Mouse (Mus musculus) CD8-positive naive resting alpha-beta T cell, adult 2 months (primary cell): ENCODE measurements around the gene Kcnc1.

Experiments used
- DNase-seq, 2 experiments: peaks; one replicate each; pipeline ENCODE4 v3.0.0; 2022; ENCODE audit warnings: low read depth in 2 of 2, low spot score in 2 of 2

Gene Kcnc1

GRCm38 (mm10) chr7:46466422-46466981, 70.2 kb downstream of the Kcnc1 start:
- DNase-seq: no peak

GRCm38 (mm10) chr7:46469542-46469941, 73.2 kb downstream of the Kcnc1 start:
- no peak for DNase-seq

- DNase-seq: no peak
Observed at GRCm38 (mm10) chr7:46471054-46471737, 74.9 kb downstream of the Kcnc1 start.

- DNase-seq: no peak
Observed at GRCm38 (mm10) chr7:46473141-46473540, 76.8 kb downstream of the Kcnc1 start.

- no peak for DNase-seq
Observed at GRCm38 (mm10) chr7:46475464-46475863, 79.2 kb downstream of the Kcnc1 start.

- no peak for DNase-seq
Observed at GRCm38 (mm10) chr7:46477456-46477855, 81.2 kb downstream of the Kcnc1 start.

- DNase-seq: no peak
Observed at GRCm38 (mm10) chr7:46479793-46480192, 83.5 kb downstream of the Kcnc1 start.

GRCm38 (mm10) chr7:46482099-46482531, 85.8 kb downstream of the Kcnc1 start:
- no peak for DNase-seq

- no peak for DNase-seq
Observed at GRCm38 (mm10) chr7:46483050-46483449, 86.8 kb downstream of the Kcnc1 start.

GRCm38 (mm10) chr7:46484223-46484622, 87.9 kb downstream of the Kcnc1 start:
- no peak for DNase-seq

GRCm38 (mm10) chr7:46486761-46487160, 90.5 kb downstream of the Kcnc1 start:
- DNase-seq: no peak

GRCm38 (mm10) chr7:46487354-46487753, 91.1 kb downstream of the Kcnc1 start:
- DNase-seq: no peak
